Mouse (Mus musculus): Measurements from ENCODE around the gene Fig4. TPM values are rescaled to one million over a fixed set of nuclear protein-coding genes. Genes with fewer than 3 reads are reported as not detected.
A peak's percentile ranks its signal among the peaks of the same experiment; 100 is the strongest.

Gene Fig4
- 15.9 and 16.8 TPM in 2 replicates for polyA plus RNA-seq (2015; fragmentation: Nextera tagmentation; extraction: Ambion mirVana)

DNA sequence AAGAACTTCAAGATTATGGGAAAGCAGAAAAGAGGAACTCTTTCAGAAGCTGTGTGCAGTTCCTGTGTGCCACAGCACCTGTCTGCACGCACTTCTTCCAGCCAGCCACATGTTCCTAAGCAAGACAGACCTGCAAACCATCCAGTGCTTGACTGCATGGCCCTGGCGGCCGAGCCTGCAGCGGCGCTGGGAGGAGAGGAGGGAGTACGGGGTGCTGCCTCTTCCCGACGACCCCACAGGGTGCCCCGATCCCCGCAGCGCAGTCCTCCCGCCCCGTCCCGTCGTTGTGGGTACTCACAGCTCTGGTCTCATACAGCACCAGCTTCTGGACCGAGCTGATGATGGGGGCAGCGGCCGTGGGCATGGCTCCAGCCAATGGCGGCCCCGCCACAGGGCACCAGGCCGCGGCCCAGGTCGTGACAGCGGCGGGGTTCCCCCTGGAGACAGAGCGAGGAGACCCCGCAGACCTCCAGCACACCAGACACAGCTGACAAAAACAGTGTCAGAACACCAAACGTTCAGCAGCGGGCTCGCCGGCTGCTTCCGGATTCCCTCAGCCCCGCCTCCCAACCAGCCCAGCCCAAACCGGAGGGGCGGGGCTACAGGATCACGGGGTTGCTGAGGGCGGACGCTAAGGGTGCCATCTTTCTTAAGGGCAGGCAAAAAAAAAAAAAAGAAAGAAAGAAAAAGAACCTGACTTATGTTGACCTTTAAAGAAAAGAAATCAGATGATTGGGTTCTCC lies at the start of gene Fig4:
TSS of gene Fig4 (minus strand) at position 572 of the 743 bp plus-strand sequence.
- peak within 1 kb of the TSS; percentile 88 for H3K4me2 ChIP-seq
- H3K36me3 ChIP-seq: no peaks in the 10 kb centered on the region
- WGBS: under 1% methylated on average over 38 of the region's 38 CpGs
- H3K4me1 ChIP-seq: peaks cover 6% of the 10 kb centered on the region; the same call in 1 of the 2 replicates
- H3K9ac ChIP-seq: peak within 1 kb of the TSS; percentile 62
- no peaks in the 10 kb centered on the region for H3K9me3 ChIP-seq
- H3K4me3 ChIP-seq: peak within 1 kb of the TSS; percentile 92
- H3K27ac ChIP-seq: peak within 1 kb of the TSS; percentile 35; the same call in 1 of the 2 replicates
- ATAC-seq (ENCODE audit: borderline replicate concordance, extremely low read depth, low FRiP score, low TSS enrichment): peak; percentile 94
- no peaks in the 10 kb centered on the region for H3K27me3 ChIP-seq

DNA sequence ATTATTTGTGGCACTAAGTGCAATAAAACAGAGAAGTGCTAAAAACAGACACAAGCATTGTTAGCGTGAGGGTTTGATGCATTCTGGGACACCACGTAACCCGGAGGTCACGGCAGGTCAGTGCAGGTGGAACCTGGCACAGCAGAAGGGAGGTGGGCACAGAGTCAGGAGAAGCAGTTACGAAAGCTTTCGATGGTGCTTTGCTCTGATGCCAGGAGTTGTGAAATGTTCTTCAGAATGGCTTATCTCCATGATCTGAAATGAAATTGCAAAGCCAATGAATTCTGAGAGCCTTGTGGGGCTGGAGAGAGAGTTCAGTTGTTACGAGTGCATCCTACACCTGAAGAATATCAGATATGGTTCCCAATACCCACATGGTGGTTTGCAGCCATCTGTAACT lies 38.3 kb upstream of the Fig4 start:
- ATAC-seq (ENCODE audit: borderline replicate concordance, extremely low read depth, low FRiP score, low TSS enrichment): no peak
- no peaks in the 10 kb centered on the region for H3K36me3 ChIP-seq
- H3K4me1 ChIP-seq: no peaks in the 10 kb centered on the region
- no peaks in the 10 kb centered on the region for H3K9me3 ChIP-seq
- no peaks in the 10 kb centered on the region for H3K27me3 ChIP-seq
- 79% methylated on average over 7 of the region's 7 CpGs for WGBS
- no peak overlapping the region for H3K4me2 ChIP-seq
- no peak overlapping the region for H3K4me3 ChIP-seq
- no peak overlapping the region for H3K27ac ChIP-seq
- H3K9ac ChIP-seq: no peak overlapping the region

- no peaks in the 10 kb centered on the region for H3K9me3 ChIP-seq
- H3K4me1 ChIP-seq: no peaks in the 10 kb centered on the region
- H3K9ac ChIP-seq: no peak overlapping the region
- no peak overlapping the region for H3K4me3 ChIP-seq
- H3K27me3 ChIP-seq: no peaks in the 10 kb centered on the region
- no peaks in the 10 kb centered on the region for H3K36me3 ChIP-seq
- WGBS: 68% methylated on average over 2 of the region's 2 CpGs
- no peak overlapping the region for H3K27ac ChIP-seq
- no peak for ATAC-seq (ENCODE audit: borderline replicate concordance, extremely low read depth, low FRiP score, low TSS enrichment)
- H3K4me2 ChIP-seq: no peak overlapping the region
Observed at GRCm38 (mm10) chr10:41332533-41333043, 29.5 kb upstream of the Fig4 start.

- H3K27ac ChIP-seq: no peak overlapping the region
- H3K4me1 ChIP-seq: no peaks in the 10 kb centered on the region
Observed at GRCm38 (mm10) chr10:41315866-41316265, 12.8 kb upstream of the Fig4 start.

GRCm38 (mm10) chr10:41308205-41308604 lies 5.1 kb upstream of the Fig4 start:
- no peak for ATAC-seq (ENCODE audit: borderline replicate concordance, extremely low read depth, low FRiP score, low TSS enrichment)
- H3K9me3 ChIP-seq: no peaks in the 10 kb centered on the region
- no peak overlapping the region for H3K9ac ChIP-seq
- H3K4me2 ChIP-seq: no peak overlapping the region
- no peak overlapping the region for H3K4me3 ChIP-seq
- no peaks in the 10 kb centered on the region for H3K36me3 ChIP-seq
- WGBS: 85% methylated on average over 4 of the region's 4 CpGs
- no peaks in the 10 kb centered on the region for H3K27me3 ChIP-seq
- no peaks in the 10 kb centered on the region for H3K4me1 ChIP-seq
- H3K27ac ChIP-seq: no peak overlapping the region

More at GRCm38 (mm10) chr10:41315866-41316265, 12.8 kb upstream of the Fig4 start:
- no peak overlapping the region for H3K4me3 ChIP-seq
- no peak for ATAC-seq (ENCODE audit: borderline replicate concordance, extremely low read depth, low FRiP score, low TSS enrichment)
- H3K9ac ChIP-seq: no peak overlapping the region
- 66% methylated on average over 3 of the region's 3 CpGs for WGBS
- no peaks in the 10 kb centered on the region for H3K9me3 ChIP-seq
- no peaks in the 10 kb centered on the region for H3K27me3 ChIP-seq
- H3K4me2 ChIP-seq: no peak overlapping the region
- no peaks in the 10 kb centered on the region for H3K36me3 ChIP-seq

- no peak for ATAC-seq (ENCODE audit: borderline replicate concordance, extremely low read depth, low FRiP score, low TSS enrichment)
- H3K27me3 ChIP-seq: no peaks in the 10 kb centered on the region
- no peak overlapping the region for H3K4me3 ChIP-seq
- peaks cover 6% of the 10 kb centered on the region; the same call in 1 of the 2 replicates for H3K4me1 ChIP-seq
- no peak overlapping the region for H3K9ac ChIP-seq
- WGBS: 63% methylated on average over 9 of the region's 9 CpGs
- no peak overlapping the region for H3K27ac ChIP-seq
- no peaks in the 10 kb centered on the region for H3K36me3 ChIP-seq
- H3K4me2 ChIP-seq: no peak overlapping the region
- no peaks in the 10 kb centered on the region for H3K9me3 ChIP-seq
Observed at GRCm38 (mm10) chr10:41304961-41305455, 1.9 kb upstream of the Fig4 start.

DNA sequence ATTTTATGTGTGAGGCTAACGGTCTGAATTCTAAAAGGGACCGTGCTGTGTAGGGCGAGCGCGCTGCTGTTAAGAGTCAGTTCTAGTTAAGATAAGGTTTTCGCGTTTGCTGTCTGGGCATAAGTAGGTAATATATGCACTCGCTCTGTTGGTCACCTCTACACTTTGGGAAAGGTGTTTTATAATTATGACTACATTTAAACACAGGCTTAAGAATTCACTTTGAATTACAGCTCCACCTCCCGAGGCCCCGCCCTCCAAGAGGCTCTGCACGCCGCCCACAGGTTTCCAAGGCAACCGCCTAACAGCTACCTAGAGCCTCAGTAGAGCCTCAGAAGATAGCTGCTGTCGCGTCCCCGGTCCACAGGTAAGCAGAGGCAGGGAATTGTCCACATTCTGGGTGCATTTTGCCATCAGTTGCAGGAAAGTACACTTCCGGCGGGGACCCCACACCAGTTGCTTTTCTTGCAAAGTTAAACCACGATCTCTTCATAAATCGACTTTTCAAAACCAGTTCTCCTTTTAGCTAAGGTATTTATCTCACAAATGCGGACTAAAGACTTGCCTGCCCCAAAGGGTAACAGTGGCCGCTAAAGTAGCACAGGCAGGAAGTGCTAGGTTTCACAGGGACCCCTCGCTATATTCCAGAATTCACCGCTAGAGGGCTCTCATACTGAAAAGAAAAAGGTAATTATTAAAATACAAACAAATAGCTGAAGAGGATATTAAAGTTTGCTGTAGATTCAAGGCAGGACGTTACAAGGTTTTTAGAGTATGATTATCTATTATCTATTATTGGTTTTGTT lies 782 bp upstream of the Fig4 start, which contains the start of gene Ak9:
TSS of gene Ak9 (plus strand) at position 342 of the 806 bp plus-strand sequence.
- peak within 1 kb of the TSS; percentile 88 for H3K4me2 ChIP-seq

DNA sequence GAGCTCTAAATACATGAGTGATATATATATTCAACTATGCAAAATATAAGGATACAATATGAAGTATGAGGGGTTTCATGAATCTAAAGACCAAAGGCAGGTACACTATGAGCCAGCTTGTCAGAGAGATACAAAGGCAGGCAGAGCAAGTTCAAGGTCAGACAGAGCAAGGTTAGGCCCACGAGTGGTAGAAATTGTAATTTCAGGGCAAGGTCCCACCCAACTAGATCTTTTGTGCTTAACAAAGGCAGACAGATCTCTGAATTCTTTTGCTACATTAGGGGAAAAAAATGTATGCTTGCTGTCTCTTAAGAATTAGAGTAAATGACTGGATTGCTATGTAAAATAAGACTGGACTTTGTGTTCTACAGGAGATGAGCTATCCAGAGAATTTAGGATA lies 2.9 kb downstream of the Fig4 start:
- Histone ChIP-seq H3K9me3 (no peaks in the 10 kb centered on the region), H3K9ac (no peak overlapping the region), H3K4me3 (no peak overlapping the region), H3K4me1 (peaks cover 6% of the 10 kb centered on the region; the same call in 1 of the 2 replicates), H3K36me3 (no peaks in the 10 kb centered on the region), H3K27ac (no peak overlapping the region), H3K4me2 (no peak overlapping the region), H3K27me3 (no peaks in the 10 kb centered on the region)
- no peak for ATAC-seq (ENCODE audit: borderline replicate concordance, extremely low read depth, low FRiP score, low TSS enrichment)
- WGBS: 61% methylated on average over 1 of the region's 1 CpGs

More for the DNA sequence above, 782 bp upstream of the Fig4 start, which contains the start of gene Ak9:
- Histone ChIP-seq H3K27ac (peak within 1 kb of the TSS; percentile 35; the same call in 1 of the 2 replicates), H3K9me3 (no peaks in the 10 kb centered on the region), H3K4me1 (peaks cover 6% of the 10 kb centered on the region; the same call in 1 of the 2 replicates), H3K36me3 (no peaks in the 10 kb centered on the region), H3K9ac (peak within 1 kb of the TSS; percentile 62), H3K4me3 (peak within 1 kb of the TSS; percentile 92), H3K27me3 (no peaks in the 10 kb centered on the region)
- peak; percentile 85 for ATAC-seq (ENCODE audit: borderline replicate concordance, extremely low read depth, low FRiP score, low TSS enrichment)
- under 1% methylated on average over 25 of the region's 25 CpGs for WGBS

GRCm38 (mm10) chr10:41295145-41295544 lies 7.9 kb downstream of the Fig4 start:
- H3K9ac ChIP-seq: no peak overlapping the region
- no peaks in the 10 kb centered on the region for H3K27me3 ChIP-seq
- no peak overlapping the region for H3K27ac ChIP-seq
- no peaks in the 10 kb centered on the region for H3K9me3 ChIP-seq
- ATAC-seq (ENCODE audit: borderline replicate concordance, extremely low read depth, low FRiP score, low TSS enrichment): no peak; the same call in 1 of the 2 replicates
- H3K4me1 ChIP-seq: peaks cover 17% of the 10 kb centered on the region
- H3K36me3 ChIP-seq: no peaks in the 10 kb centered on the region
- H3K4me3 ChIP-seq: no peak overlapping the region
- WGBS: 27% methylated on average over 7 of the region's 7 CpGs
- H3K4me2 ChIP-seq: no peak overlapping the region

GRCm38 (mm10) chr10:41294734-41295133 lies 8.3 kb downstream of the Fig4 start:
- Histone ChIP-seq H3K9ac (no peak overlapping the region), H3K4me3 (no peak overlapping the region), H3K4me1 (peaks cover 17% of the 10 kb centered on the region), H3K4me2 (no peak overlapping the region), H3K36me3 (no peaks in the 10 kb centered on the region), H3K27me3 (no peaks in the 10 kb centered on the region), H3K27ac (no peak overlapping the region), H3K9me3 (no peaks in the 10 kb centered on the region)
- no peak for ATAC-seq (ENCODE audit: borderline replicate concordance, extremely low read depth, low FRiP score, low TSS enrichment)
- WGBS: 39% methylated on average over 11 of the region's 11 CpGs

DNA sequence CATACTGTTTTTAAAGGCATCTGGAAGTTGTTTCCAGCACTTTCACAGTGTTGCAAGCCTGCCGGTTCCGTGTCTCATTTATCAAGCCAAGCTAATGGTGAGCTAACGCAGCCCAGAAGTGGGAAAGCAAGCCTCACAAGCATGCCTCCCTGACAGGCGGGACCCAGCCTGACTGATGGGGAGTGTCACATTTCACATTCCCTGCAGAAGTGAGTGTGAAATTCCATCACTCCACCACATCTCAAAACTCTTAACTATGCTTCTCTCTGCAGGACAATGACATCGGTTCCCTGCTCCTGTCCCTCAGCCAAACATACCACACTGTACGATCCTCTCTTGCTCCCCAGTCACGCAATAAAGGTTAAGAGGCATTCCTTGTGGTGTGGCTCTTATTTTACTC lies 10.0 kb downstream of the Fig4 start:
- WGBS: under 1% methylated on average over 7 of the region's 7 CpGs
- Histone ChIP-seq H3K27me3 (no peaks in the 10 kb centered on the region), H3K27ac (peak overlapping the region; percentile 9; the same call in 1 of the 2 replicates), H3K36me3 (no peaks in the 10 kb centered on the region), H3K4me3 (peak overlapping the region; percentile 6; the same call in 1 of the 2 replicates), H3K9me3 (no peaks in the 10 kb centered on the region), H3K9ac (no peak overlapping the region), H3K4me2 (peak overlapping the region; percentile 37), H3K4me1 (peaks cover 20% of the 10 kb centered on the region)
- peak; percentile 84; the same call in 1 of the 2 replicates for ATAC-seq (ENCODE audit: borderline replicate concordance, extremely low read depth, low FRiP score, low TSS enrichment)

Measured in lung, embryonic 15.5 days (tissue).